Mouse (Mus musculus): ENCODE measurements around the gene Scn5a. TPM values are rescaled to one million over a fixed set of nuclear protein-coding genes. Genes with fewer than 3 reads are reported as not detected.
A peak's percentile ranks its signal among the peaks of the same experiment; 100 is the strongest.

Scn5a gene
- polyA plus RNA-seq, 1 experiment from 2014 or later, result 0.32 TPM

DNA sequence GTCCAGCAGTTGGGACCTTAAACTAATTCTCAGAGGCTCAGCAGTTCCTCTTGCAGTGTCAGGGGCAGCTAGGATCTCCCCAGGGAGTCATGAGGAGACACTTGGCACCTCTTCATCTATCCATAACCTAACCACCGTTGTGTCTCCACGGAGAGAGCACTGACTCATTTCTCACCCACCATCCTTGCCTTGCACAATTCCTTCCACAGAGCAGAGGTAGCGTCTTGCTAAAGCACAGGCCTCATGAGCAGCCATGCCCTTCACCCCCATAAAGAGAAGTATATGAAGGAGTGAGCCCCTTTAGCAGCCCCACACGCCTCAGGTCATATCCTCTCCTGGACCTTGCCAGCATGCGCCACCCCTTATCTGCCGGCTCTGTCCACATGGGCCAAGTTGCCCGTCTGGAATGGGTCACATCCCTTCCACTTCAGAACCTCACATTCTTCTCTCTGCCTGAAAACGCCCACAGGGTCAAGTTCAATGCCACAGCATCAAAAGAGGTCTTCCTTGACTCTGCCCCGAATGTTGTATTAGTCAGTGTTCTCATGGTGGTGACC is 105.1 kb downstream of the Scn5a start:
- no peak for ATAC-seq (replicated peaks; ENCODE audit: low FRiP score)
- H3K9ac ChIP-seq, result no peak overlapping the region
- peaks cover 25% of the 10 kb centered on the region for H3K4me1 ChIP-seq
- no peaks in the 10 kb centered on the region for H3K27me3 ChIP-seq
- no peak overlapping the region for H3K4me3 ChIP-seq (replicated peaks)
- WGBS, result 75% methylated on average over 9 of the region's 9 CpGs
- H3K27ac ChIP-seq, result no peak overlapping the region
- H3K36me3 ChIP-seq, result peaks cover 3% of the 10 kb centered on the region; the same call in 1 of the 2 replicates
- no peaks in the 10 kb centered on the region for H3K9me3 ChIP-seq (replicated peaks)
- H3K4me2 ChIP-seq, result no peak overlapping the region

DNA sequence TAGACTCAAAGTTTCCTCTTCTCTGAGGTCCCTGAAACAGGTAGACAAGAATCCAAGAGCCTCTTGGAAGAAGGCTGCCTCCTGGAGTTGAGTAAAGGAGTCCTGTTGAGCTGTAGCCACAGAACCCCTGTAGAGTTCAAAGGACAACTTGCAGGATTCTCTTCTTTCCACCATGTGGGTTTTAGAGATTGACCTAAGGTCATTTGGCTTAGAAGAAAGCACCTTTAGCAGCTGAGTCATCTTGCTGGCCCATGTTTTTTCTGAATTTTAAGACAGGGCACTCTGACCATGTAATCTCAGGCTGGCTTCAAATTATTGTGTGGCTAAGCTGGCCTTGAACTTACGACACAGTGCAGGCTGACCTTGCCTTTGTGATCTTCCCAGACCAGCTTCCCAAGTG is 105.8 kb downstream of the Scn5a start:
- ATAC-seq (replicated peaks; ENCODE audit: low FRiP score), result no peak
- Histone ChIP-seq H3K4me3 (replicated peaks) (no peak overlapping the region), H3K9me3 (replicated peaks) (no peaks in the 10 kb centered on the region), H3K9ac (no peak overlapping the region), H3K4me2 (no peak overlapping the region), H3K4me1 (peaks cover 21% of the 10 kb centered on the region), H3K27ac (no peak overlapping the region), H3K27me3 (no peaks in the 10 kb centered on the region), H3K36me3 (peaks cover 5% of the 10 kb centered on the region)
- 90% methylated on average over 1 of the region's 1 CpGs for WGBS

DNA sequence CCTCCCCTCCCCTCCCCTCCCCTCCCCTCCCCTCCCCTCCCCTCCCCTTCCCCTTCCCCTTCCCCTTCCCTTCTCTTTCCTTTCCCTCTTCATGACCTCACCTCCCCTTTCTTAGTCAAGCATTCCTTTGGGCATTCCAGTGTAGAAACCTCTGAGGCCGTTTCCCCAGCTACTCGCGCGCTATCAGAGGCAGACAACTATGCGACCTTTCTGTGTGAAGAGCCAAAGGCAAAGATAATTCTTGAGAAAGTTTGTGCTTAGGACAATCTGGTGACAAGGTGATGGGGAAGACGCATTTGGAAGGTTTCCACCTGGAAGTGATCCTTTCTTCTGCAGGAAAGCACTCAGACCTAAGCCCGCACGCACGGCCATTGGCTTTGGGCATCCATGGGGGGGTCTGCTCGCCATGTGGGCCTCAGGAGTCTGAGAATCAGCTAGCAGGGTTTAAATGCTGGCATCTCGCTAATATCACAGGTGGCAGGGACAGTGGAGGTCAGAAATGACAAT is 106.4 kb downstream of the Scn5a start:
- H3K36me3 ChIP-seq, result peaks cover 10% of the 10 kb centered on the region
- no peak for ATAC-seq (replicated peaks; ENCODE audit: low FRiP score)
- H3K4me3 ChIP-seq (replicated peaks), result no peak overlapping the region
- H3K4me2 ChIP-seq, result no peak overlapping the region
- peaks cover 15% of the 10 kb centered on the region for H3K4me1 ChIP-seq
- H3K9ac ChIP-seq, result no peak overlapping the region
- no peaks in the 10 kb centered on the region for H3K9me3 ChIP-seq (replicated peaks)
- H3K27me3 ChIP-seq, result no peaks in the 10 kb centered on the region
- no peak overlapping the region for H3K27ac ChIP-seq
- WGBS, result 67% methylated on average over 11 of the region's 11 CpGs

DNA sequence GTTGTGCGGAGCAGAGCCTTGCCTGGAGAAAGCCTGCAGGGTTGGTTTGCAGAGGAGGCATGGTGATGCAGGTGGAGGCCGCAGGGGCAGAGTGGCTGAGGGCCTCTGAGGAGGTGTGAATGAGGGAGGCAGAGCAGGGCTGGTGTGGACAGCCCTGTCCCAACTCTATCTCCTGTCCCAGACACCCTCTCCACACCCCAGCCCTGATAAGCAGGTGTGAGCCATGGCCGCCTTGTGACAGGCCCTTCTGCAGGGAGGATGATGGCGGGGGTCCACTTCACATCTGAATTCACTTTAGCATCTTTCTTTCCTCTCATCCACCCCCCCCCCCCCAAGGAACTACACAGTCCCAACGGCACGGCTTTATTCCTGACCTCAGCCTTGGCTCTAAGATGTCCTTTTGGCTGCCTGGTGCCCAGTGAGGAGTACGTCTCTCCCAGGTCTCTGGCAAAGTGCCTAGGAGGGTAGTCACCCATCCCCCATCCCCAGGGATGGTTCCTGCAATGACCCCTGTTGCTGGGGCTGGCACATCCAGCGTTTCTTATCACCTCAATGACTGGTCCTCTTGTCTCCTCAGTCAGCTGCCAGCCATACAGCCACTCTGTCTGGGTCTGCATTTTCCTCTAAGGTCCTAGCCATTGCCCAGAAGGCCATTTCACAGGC is 109.0 kb downstream of the Scn5a start:
- H3K4me1 ChIP-seq, result peaks cover 11% of the 10 kb centered on the region; the same call in 1 of the 2 replicates
- H3K27me3 ChIP-seq, result no peaks in the 10 kb centered on the region
- no peak overlapping the region for H3K4me3 ChIP-seq (replicated peaks)
- H3K36me3 ChIP-seq, result peaks cover 31% of the 10 kb centered on the region
- no peak overlapping the region for H3K9ac ChIP-seq
- no peak overlapping the region for H3K27ac ChIP-seq
- H3K4me2 ChIP-seq, result no peak overlapping the region
- H3K9me3 ChIP-seq (replicated peaks), result no peaks in the 10 kb centered on the region
- 82% methylated on average over 8 of the region's 8 CpGs for WGBS
- 0 out of 2 replicates have a peak, but pooled peaks have one; percentile 41 for ATAC-seq (replicated peaks; ENCODE audit: low FRiP score)

DNA sequence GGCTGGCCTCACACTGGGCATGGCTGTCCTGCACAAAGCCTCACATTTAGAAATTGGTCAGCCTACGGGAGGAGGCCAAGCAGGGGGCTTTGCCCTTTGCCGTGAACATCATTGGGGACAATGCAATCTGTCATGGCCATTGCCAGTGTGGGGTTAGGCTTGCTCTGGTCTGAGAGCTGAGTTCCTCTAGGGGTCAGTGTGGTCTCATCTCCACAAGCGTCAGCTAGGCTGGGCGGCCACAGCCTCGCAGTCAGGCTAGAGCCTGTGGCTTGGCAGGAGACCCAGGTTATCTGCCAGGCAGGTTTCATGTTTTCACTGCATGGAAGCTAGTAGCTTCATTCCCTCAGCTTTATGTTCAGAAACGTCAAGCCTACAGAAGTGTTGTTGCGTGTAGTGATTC is 113.2 kb downstream of the Scn5a start:
- 0 out of 2 replicates have a peak, but pooled peaks have one; percentile 77 for ATAC-seq (replicated peaks; ENCODE audit: low FRiP score)
- Histone ChIP-seq H3K9ac (no peak overlapping the region), H3K4me3 (replicated peaks) (no peak overlapping the region), H3K27ac (no peak overlapping the region), H3K36me3 (peaks cover 73% of the 10 kb centered on the region), H3K4me1 (no peaks in the 10 kb centered on the region), H3K9me3 (replicated peaks) (no peaks in the 10 kb centered on the region), H3K4me2 (no peak overlapping the region), H3K27me3 (no peaks in the 10 kb centered on the region)
- WGBS, result 65% methylated on average over 7 of the region's 7 CpGs

DNA sequence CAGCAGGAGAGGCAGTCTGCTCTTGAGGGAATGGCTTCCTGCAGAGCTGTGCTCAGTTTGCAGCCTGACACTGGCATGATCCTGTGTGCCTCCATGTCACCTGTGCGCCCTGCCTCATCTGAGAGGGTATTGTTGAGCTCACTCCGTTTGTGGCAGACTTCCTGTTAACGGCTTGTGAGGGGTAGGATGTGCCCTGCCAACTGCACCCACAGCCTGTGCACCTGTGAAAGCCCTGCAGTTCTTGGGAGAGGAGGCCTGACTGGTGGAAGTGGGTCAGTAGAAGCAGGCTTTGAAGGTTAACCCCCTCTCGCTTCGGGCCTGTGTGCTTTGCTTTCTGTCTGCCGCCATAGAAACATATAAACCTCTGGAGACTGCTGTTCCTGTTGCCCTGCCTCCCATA is 113.8 kb downstream of the Scn5a start:
- 90% methylated on average over 6 of the region's 6 CpGs for WGBS
- peaks cover 71% of the 10 kb centered on the region for H3K36me3 ChIP-seq

DNA sequence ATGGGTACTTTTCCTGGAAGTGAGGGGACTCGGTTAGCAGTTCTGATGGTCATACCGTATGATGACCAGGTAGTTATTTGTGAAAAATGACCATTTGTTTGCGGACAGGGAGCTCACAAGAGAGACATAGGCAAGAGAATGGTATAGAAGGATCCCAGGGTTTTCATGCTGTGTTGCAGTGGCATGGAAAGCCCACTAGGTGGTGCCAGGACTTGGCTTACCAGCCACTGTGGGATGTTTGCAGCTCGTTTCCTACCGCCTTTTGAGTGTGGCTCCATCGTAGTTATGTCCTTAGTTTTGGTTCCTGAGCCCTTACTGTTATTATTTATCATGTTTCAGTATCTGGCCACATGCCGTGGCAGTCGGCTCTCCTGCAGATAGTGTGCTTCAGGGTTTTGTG is 118.4 kb downstream of the Scn5a start:
- H3K9me3 ChIP-seq (replicated peaks), result no peaks in the 10 kb centered on the region

More for the DNA sequence above, 113.8 kb downstream of the Scn5a start:
- no peaks in the 10 kb centered on the region for H3K4me1 ChIP-seq
- no peak overlapping the region for H3K9ac ChIP-seq
- H3K4me3 ChIP-seq (replicated peaks), result no peak overlapping the region
- no peaks in the 10 kb centered on the region for H3K9me3 ChIP-seq (replicated peaks)
- ATAC-seq (replicated peaks; ENCODE audit: low FRiP score), result no peak
- H3K4me2 ChIP-seq, result no peak overlapping the region
- H3K27ac ChIP-seq, result no peak overlapping the region
- no peaks in the 10 kb centered on the region for H3K27me3 ChIP-seq

DNA sequence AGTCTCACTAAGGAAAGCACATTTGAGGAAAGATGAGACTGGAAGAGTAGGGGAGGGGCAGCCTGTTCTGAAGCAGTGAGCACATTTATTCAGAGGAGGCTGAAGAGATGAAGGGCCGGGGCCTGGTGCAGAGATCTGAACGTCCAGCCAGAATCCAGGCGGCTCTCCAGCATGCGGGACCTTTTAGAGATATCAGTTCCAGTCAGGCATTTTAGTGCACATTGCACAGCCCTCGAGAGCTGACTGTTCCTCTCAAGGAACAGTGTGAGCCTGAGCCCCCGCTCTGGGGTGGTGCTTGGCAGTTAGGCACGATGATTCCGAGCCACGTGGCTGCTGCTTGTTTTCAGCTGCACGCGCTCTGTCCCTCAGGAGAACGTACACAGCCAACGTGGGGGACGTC is 121.7 kb downstream of the Scn5a start:
- H3K36me3 ChIP-seq, result peaks cover 61% of the 10 kb centered on the region
- no peak overlapping the region for H3K4me2 ChIP-seq
- ATAC-seq (replicated peaks; ENCODE audit: low FRiP score), result no peak
- H3K4me3 ChIP-seq (replicated peaks), result no peak overlapping the region
- H3K4me1 ChIP-seq, result no peaks in the 10 kb centered on the region
- H3K27ac ChIP-seq, result no peak overlapping the region
- no peaks in the 10 kb centered on the region for H3K9me3 ChIP-seq (replicated peaks)
- H3K9ac ChIP-seq, result no peak overlapping the region
- no peaks in the 10 kb centered on the region for H3K27me3 ChIP-seq
- WGBS, result 85% methylated on average over 14 of the region's 14 CpGs

More for the DNA sequence above, 118.4 kb downstream of the Scn5a start:
- Histone ChIP-seq H3K36me3 (peaks cover 71% of the 10 kb centered on the region), H3K4me2 (no peak overlapping the region), H3K9ac (no peak overlapping the region), H3K27ac (no peak overlapping the region), H3K4me1 (no peaks in the 10 kb centered on the region), H3K4me3 (replicated peaks) (no peak overlapping the region), H3K27me3 (no peaks in the 10 kb centered on the region)
- ATAC-seq (replicated peaks; ENCODE audit: low FRiP score), result no peak
- WGBS, result 49% methylated on average over 8 of the region's 8 CpGs

DNA sequence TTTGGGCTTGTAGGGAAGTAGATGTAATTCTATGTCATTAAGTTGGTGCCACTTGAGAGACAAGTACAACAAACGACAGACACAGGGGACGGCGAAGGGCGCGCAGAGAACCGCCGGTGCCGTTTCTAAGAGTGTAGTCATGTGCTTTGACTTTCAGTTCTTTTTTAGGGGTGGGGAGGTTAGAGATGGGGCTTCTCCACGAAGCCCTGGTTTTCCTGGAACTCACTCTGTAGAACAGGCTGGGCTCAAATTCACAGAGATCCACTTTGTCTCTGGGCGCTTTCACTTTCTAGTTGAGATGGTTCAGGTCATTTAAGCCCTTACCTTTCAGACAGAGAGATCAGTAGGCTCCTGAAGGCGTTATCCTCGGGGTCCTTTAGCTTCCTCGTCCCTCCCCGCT is 122.8 kb downstream of the Scn5a start:
- no peak for ATAC-seq (replicated peaks; ENCODE audit: low FRiP score)
- Histone ChIP-seq H3K27me3 (no peaks in the 10 kb centered on the region), H3K4me2 (no peak overlapping the region), H3K9me3 (replicated peaks) (no peaks in the 10 kb centered on the region), H3K27ac (no peak overlapping the region), H3K4me3 (replicated peaks) (no peak overlapping the region), H3K36me3 (peaks cover 61% of the 10 kb centered on the region), H3K9ac (no peak overlapping the region), H3K4me1 (no peaks in the 10 kb centered on the region)
- WGBS, result 88% methylated on average over 14 of the region's 14 CpGs

DNA sequence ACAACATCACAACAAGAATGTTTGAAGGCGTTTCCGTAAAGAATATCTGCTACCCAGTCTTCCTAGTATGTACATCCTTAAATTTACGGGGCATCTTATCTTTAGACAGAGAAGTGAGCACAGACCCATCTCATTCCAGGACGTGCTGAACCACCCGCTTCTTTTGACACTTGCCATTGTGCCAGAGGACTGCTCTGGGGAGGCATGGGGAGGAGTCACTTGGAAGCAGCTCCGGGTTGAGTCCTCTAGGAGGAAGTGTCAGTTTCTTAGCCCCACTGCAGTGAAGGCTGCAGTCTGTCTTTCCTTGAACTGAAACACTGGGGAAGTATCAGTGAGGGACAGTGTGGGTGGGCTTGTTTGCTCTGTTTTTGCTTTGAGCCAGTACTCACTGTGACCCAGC is 133.1 kb downstream of the Scn5a start:
- WGBS, result 37% methylated on average over 6 of the region's 6 CpGs
- Histone ChIP-seq H3K27ac (no peak overlapping the region), H3K4me3 (replicated peaks) (peak overlapping the region; percentile 74), H3K4me1 (peaks cover 17% of the 10 kb centered on the region), H3K9me3 (replicated peaks) (no peaks in the 10 kb centered on the region), H3K9ac (peak overlapping the region; percentile 90), H3K27me3 (no peaks in the 10 kb centered on the region), H3K36me3 (peaks cover 40% of the 10 kb centered on the region), H3K4me2 (peak overlapping the region; percentile 86)
- no peak for ATAC-seq (replicated peaks; ENCODE audit: low FRiP score)

DNA sequence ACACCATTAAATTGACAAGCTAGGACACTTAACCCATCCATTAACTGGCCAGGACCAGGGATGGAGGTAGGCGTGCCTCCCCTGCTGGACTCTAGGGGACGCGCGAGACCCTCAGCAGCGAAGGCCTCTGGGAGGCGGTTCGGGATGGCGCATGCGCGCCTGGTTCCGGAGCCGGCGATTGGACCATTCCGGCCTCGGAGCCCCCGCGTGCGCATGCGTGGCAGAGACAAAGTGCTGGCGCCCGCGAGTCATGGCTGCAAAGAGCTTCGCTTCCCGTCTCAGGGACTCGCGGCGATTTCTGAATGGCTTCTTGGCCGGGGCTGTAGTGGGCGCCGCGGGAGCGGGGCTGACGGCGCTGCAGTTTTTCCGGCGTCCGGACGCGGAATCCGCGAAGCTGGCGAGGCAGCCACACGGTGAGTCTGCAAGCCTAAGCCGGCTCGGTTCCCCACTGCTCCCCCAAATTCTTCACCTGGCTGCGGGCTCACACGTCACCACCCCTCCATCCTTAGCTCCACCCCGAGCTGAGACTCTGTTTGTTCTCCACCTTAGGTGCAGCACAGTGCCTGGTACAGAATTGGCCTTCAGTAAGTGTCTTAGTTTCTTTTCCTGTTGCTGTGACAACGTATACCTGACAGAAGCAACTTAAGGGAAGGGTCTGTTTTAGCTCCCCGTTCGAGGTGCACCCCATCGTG is 133.9 kb downstream of the Scn5a start, which contains the start of gene Exog:
Gene Exog, plus strand, starts transcription at position 206 of the 692 bp plus-strand sequence.
- under 1% methylated on average over 52 of the region's 52 CpGs for WGBS
- Histone ChIP-seq H3K27me3 (no peaks in the 10 kb centered on the region), H3K4me1 (peaks cover 17% of the 10 kb centered on the region), H3K27ac (peak within 1 kb of the TSS; percentile 86), H3K4me2 (peak within 1 kb of the TSS; percentile 86), H3K9ac (peak within 1 kb of the TSS; percentile 90), H3K4me3 (replicated peaks) (peak within 1 kb of the TSS; percentile 74), H3K36me3 (peaks cover 33% of the 10 kb centered on the region), H3K9me3 (replicated peaks) (no peaks in the 10 kb centered on the region)
- ATAC-seq (replicated peaks; ENCODE audit: low FRiP score), result peak; percentile 95

DNA sequence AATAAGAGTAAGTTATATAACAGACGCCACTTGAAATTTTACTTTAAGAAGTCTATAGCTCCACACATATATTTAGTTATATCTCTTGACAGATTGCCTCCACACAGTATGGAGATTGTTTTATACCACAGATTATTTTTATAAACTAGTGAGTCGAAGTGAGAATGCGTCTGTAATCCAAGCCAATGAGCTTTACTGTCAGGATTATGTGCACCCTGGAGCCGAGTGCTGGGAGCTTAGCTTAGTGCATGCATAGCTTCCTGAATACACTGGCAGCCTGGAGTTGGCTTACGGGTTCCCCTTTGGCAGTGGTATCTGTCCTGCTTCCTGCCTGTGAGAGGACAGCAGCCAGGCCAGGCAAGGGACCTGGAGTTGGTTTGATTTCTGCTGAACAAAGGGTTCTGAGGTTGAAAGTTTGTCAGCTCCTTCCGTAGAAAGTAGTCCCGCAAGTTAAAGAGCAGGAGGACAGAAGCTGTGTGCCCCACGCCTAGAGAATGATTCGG is 140.3 kb downstream of the Scn5a start:
- no peak overlapping the region for H3K4me2 ChIP-seq
- H3K4me3 ChIP-seq (replicated peaks), result no peak overlapping the region
- peaks cover 55% of the 10 kb centered on the region for H3K36me3 ChIP-seq
- WGBS, result 93% methylated on average over 9 of the region's 9 CpGs
- no peaks in the 10 kb centered on the region for H3K4me1 ChIP-seq
- H3K27me3 ChIP-seq, result no peaks in the 10 kb centered on the region
- H3K9me3 ChIP-seq (replicated peaks), result no peaks in the 10 kb centered on the region
- ATAC-seq (replicated peaks; ENCODE audit: low FRiP score), result no peak
- H3K9ac ChIP-seq, result no peak overlapping the region
- H3K27ac ChIP-seq, result no peak overlapping the region
